Mouse (Mus musculus) stomach, postnatal 0 days (tissue): Measurements from ENCODE around the gene Rab1a. TPM values are rescaled to one million over a fixed set of nuclear protein-coding genes. Genes with fewer than 3 reads are reported as not detected.

Experiments used
- ATAC-seq: fragments of 200-750 bp; cut with Nextera tagmentation; 2 replicates; pipeline ENCODE4 v1.8.0; 2017; ENCODE audit not compliant: low FRiP score, low TSS enrichment
- DNase-seq: peaks from one replicate; pipeline ENCODE4 v3.0.0-alpha.2; 2016; ENCODE audit warnings: low spot score
- H3K27ac ChIP-seq: fragments of 300-500 bp; sonication (generic); replicated peaks from 2 replicates; pipeline ENCODE4 v1.5.1; 2014; ENCODE audit warnings: mild to moderate bottlenecking, control low read depth
- H3K27me3 ChIP-seq: fragments of 300-500 bp; sonication (generic); 2 replicates; pipeline ENCODE4 v1.6.1; 2014; ENCODE audit warnings: low read length; ENCODE audit not compliant: control insufficient read depth, insufficient read depth
- H3K36me3 ChIP-seq: fragments of 300-500 bp; sonication (generic); 2 replicates; pipeline ENCODE4 v1.6.1; 2014; ENCODE audit warnings: low read length, mixed read lengths; ENCODE audit not compliant: control insufficient read depth, insufficient read depth
- H3K4me1 ChIP-seq: fragments of 300-500 bp; sonication (generic); replicated peaks from 2 replicates; pipeline ENCODE4 v1.6.1; 2014; ENCODE audit warnings: antibody characterized with exemption; ENCODE audit not compliant: control insufficient read depth, insufficient read depth
- H3K4me2 ChIP-seq: fragments of 300-500 bp; sonication (generic); replicated peaks from 2 replicates; pipeline ENCODE4 v1.6.1; 2014; ENCODE audit warnings: low read depth, mild to moderate bottlenecking, control low read depth, moderate library complexity
- H3K4me3 ChIP-seq: fragments of 300-500 bp; sonication (generic); 2 replicates; pipeline ENCODE4 v1.5.1; 2014; ENCODE audit warnings: low read depth, low read length, control low read depth
- H3K9ac ChIP-seq: fragments of 300-500 bp; sonication (generic); 2 replicates; pipeline ENCODE4 v1.6.1; 2014; ENCODE audit warnings: mild to moderate bottlenecking, low read length, control low read depth, mixed read lengths
- H3K9me3 ChIP-seq: fragments of 300-500 bp; sonication (generic); 2 replicates; pipeline ENCODE4 v1.6.1; 2016; ENCODE audit warnings: low read length; ENCODE audit not compliant: control insufficient read depth
- CTCF ChIP-seq: IDR thresholded peaks from 2 replicates; pipeline ENCODE4 v1.5.1; 2016; ENCODE audit warnings: antibody characterized with exemption, low read depth, mild to moderate bottlenecking, moderate library complexity
- EP300 ChIP-seq: optimal IDR thresholded peaks from 2 replicates; pipeline ENCODE3; 2016; ENCODE audit warnings: antibody characterized with exemption
- WGBS: fragments of 180-500 bp; shearing (Covaris S2); extraction: QIAGEN DNeasy Blood & Tissue Kit; methylation state at CpG from one replicate; pipeline ENCODE4 v1.1.7; 2014; 5-methylcytosine and 5-hydroxymethylcytosine counted together
- polyA plus RNA-seq: library from polyadenylated mRNA; unstranded; fragments of >200 nt; fragmentation: Nextera tagmentation; extraction: Ambion mirVana; gene quantifications from 2 replicates; pipeline ENCODE4 v1.2.1, GENCODE M21; 2015

Gene Rab1a
- polyA plus RNA-seq, 1 experiment from 2014 or later: 295 TPM

GRCm38 (mm10) chr11:20225938-20226337 is 24.7 kb downstream of the Rab1a start:
- Histone ChIP-seq H3K36me3 (peaks cover 7% of the 10 kb centered on the region), H3K27ac (no peak overlapping the region), H3K4me1 (no peaks in the 10 kb centered on the region), H3K4me3 (no peak overlapping the region), H3K4me2 (no peak overlapping the region), H3K9me3 (no peaks in the 10 kb centered on the region), H3K27me3 (no peaks in the 10 kb centered on the region), H3K9ac (no peak overlapping the region)
- 95% methylated on average over 4 of the region's 4 CpGs for WGBS
- ATAC-seq (no peak), DNase-seq (no peak)
- TF ChIP-seq EP300: no peak
- no peak for TF ChIP-seq CTCF

- H3K27me3 ChIP-seq: no peaks in the 10 kb centered on the region
- no peak overlapping the region for H3K27ac ChIP-seq
- H3K9ac ChIP-seq: no peak overlapping the region
- ATAC-seq: no peak
- no peak overlapping the region for H3K4me3 ChIP-seq
- H3K36me3 ChIP-seq: peaks cover 11% of the 10 kb centered on the region
- TF ChIP-seq EP300 (no peak), CTCF (no peak)
- WGBS: 68% methylated on average over 5 of the region's 5 CpGs
- no peaks in the 10 kb centered on the region for H3K4me1 ChIP-seq
- DNase-seq: no peak
- no peaks in the 10 kb centered on the region for H3K9me3 ChIP-seq
- H3K4me2 ChIP-seq: no peak overlapping the region
Observed at GRCm38 (mm10) chr11:20228666-20229065, 27.4 kb downstream of the Rab1a start.

- H3K4me2 ChIP-seq: no peak overlapping the region
- no peak overlapping the region for H3K27ac ChIP-seq
- no peak for DNase-seq
- H3K27me3 ChIP-seq: no peaks in the 10 kb centered on the region
- no peaks in the 10 kb centered on the region for H3K9me3 ChIP-seq
- no peak for ATAC-seq
- H3K4me3 ChIP-seq: no peak overlapping the region
- no peaks in the 10 kb centered on the region for H3K4me1 ChIP-seq
- H3K9ac ChIP-seq: no peak overlapping the region
- TF ChIP-seq CTCF (no peak), EP300 (no peak)
- WGBS: 80% methylated on average over 4 of the region's 4 CpGs
- peaks cover 14% of the 10 kb centered on the region for H3K36me3 ChIP-seq
Observed at GRCm38 (mm10) chr11:20229311-20229710, 28.1 kb downstream of the Rab1a start.

- DNase-seq (no peak), ATAC-seq (no peak)
- Histone ChIP-seq H3K27me3 (no peaks in the 10 kb centered on the region), H3K36me3 (peaks cover 21% of the 10 kb centered on the region), H3K4me2 (no peak overlapping the region), H3K9me3 (no peaks in the 10 kb centered on the region), H3K27ac (no peak overlapping the region), H3K4me3 (no peak overlapping the region), H3K4me1 (no peaks in the 10 kb centered on the region), H3K9ac (no peak overlapping the region)
- WGBS: 75% methylated on average over 1 of the region's 1 CpGs
- no peak for TF ChIP-seq CTCF
Observed at GRCm38 (mm10) chr11:20230286-20230685, 29.1 kb downstream of the Rab1a start.

- no peaks in the 10 kb centered on the region for H3K27me3 ChIP-seq
- no peak overlapping the region for H3K4me2 ChIP-seq
- no peak overlapping the region for H3K4me3 ChIP-seq
- no peaks in the 10 kb centered on the region for H3K4me1 ChIP-seq
- DNase-seq (peak; percentile 35), ATAC-seq (peak; percentile 78)
- no peak for TF ChIP-seq EP300
- peak; percentile 42; the same call in 1 of the 2 replicates for TF ChIP-seq CTCF
- H3K36me3 ChIP-seq: peaks cover 23% of the 10 kb centered on the region
- no peaks in the 10 kb centered on the region for H3K9me3 ChIP-seq
- H3K27ac ChIP-seq: peak overlapping the region; percentile 69
- 59% methylated on average over 8 of the region's 8 CpGs for WGBS
- H3K9ac ChIP-seq: no peak overlapping the region
Observed at GRCm38 (mm10) chr11:20231128-20231878, 30.1 kb downstream of the Rab1a start.

- Histone ChIP-seq H3K9me3 (no peaks in the 10 kb centered on the region), H3K36me3 (peaks cover 23% of the 10 kb centered on the region), H3K4me2 (no peak overlapping the region), H3K27me3 (no peaks in the 10 kb centered on the region), H3K27ac (peak overlapping the region; percentile 40; the same call in 1 of the 2 replicates), H3K4me3 (no peak overlapping the region), H3K4me1 (no peaks in the 10 kb centered on the region), H3K9ac (no peak overlapping the region)
- no peak for DNase-seq
- ATAC-seq: no peak
- WGBS: 79% methylated on average over 4 of the region's 5 CpGs
- TF ChIP-seq CTCF: no peak
- no peak for TF ChIP-seq EP300
Observed at GRCm38 (mm10) chr11:20232016-20232755, 31.0 kb downstream of the Rab1a start.
